Mouse (Mus musculus): ENCODE results near the gene Rcan2. TPM values are rescaled to one million over a fixed set of nuclear protein-coding genes. Genes with fewer than 3 reads are reported as not detected.
A peak's percentile ranks its signal among the peaks of the same experiment; 100 is the strongest.

The Rcan2 gene
- polyA plus RNA-seq, 1 experiment, result 194 TPM

DNA sequence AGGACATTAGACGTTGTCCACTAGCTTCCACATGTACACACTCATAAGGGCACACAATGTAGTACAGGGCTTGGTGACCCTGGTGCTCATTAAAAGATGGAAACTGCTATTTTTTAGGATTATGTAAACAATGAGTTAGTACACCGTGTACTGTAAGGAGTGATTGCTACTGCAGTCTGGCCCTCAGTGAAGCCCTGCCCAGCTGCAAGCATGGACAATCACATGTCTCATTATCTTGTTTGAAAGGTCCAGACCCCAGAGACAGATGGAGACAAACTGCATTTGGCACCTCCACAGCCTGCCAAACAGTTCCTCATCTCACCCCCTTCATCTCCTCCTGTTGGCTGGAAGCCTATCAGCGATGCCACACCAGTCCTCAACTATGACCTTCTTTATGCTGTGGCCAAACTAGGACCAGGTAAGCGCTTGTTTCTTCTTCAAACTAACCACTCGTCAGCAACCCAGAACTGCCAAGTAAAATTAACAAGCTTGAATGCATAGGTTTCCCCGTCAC, 219.6 kb downstream of the Rcan2 start:
- TF ChIP-seq CTCF (IDR thresholded peaks at IDR 0.05; ENCODE audit: extremely low read depth, insufficient read depth, low read length), result no peak
- TF ChIP-seq POLR2A (IDR thresholded peaks at IDR 0.05; ENCODE audit: extremely low read depth, insufficient read depth, low read length), result no peak
- Histone ChIP-seq H3K4me1 (ENCODE audit: control insufficient read depth, insufficient read depth, low read length) (peaks cover 2% of the 10 kb centered on the region; the same call in 1 of the 2 replicates), H3K4me3 (ENCODE audit: insufficient read depth, low read length) (no peak overlapping the region), H3K27ac (ENCODE audit: insufficient read depth, low read length) (no peak overlapping the region)

GRCm38 (mm10) chr17:44023842-44024241, 222.7 kb downstream of the Rcan2 start:
- Histone ChIP-seq H3K4me3 (ENCODE audit: insufficient read depth, low read length) (no peak overlapping the region), H3K27ac (ENCODE audit: insufficient read depth, low read length) (no peak overlapping the region), H3K4me1 (ENCODE audit: control insufficient read depth, insufficient read depth, low read length) (peaks cover 12% of the 10 kb centered on the region)
- TF ChIP-seq CTCF (IDR thresholded peaks at IDR 0.05; ENCODE audit: extremely low read depth, insufficient read depth, low read length) (no peak), POLR2A (IDR thresholded peaks at IDR 0.05; ENCODE audit: extremely low read depth, insufficient read depth, low read length) (no peak)

DNA sequence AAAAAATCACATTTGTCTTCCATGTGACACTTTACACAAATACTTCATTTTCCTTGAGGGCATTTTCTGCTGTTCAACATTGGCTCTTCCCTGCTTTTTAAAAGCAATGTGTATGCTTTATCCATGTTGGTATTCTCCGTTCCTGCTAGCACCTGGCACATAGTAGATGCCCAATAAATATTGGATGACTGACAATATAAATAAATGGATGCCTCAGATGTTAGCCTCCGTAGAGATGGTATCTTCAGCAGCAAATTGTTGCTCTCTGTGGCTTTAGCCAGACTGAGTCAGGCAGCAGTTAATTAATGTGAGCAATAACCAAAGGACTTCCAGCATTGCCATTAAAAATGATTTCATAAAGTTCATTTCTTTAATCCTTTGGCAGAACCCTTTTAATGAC, 223.9 kb downstream of the Rcan2 start:
- no peak for TF ChIP-seq CTCF (IDR thresholded peaks at IDR 0.05; ENCODE audit: extremely low read depth, insufficient read depth, low read length)
- no peak for TF ChIP-seq POLR2A (IDR thresholded peaks at IDR 0.05; ENCODE audit: extremely low read depth, insufficient read depth, low read length)
- no peak overlapping the region for H3K27ac ChIP-seq (ENCODE audit: insufficient read depth, low read length)

GRCm38 (mm10) chr17:44025935-44026334, 224.8 kb downstream of the Rcan2 start:
- no peak overlapping the region for H3K4me3 ChIP-seq (ENCODE audit: insufficient read depth, low read length)
- TF ChIP-seq CTCF (IDR thresholded peaks at IDR 0.05; ENCODE audit: extremely low read depth, insufficient read depth, low read length) (no peak), POLR2A (IDR thresholded peaks at IDR 0.05; ENCODE audit: extremely low read depth, insufficient read depth, low read length) (no peak)
- H3K4me1 ChIP-seq (ENCODE audit: control insufficient read depth, insufficient read depth, low read length), result peaks cover 18% of the 10 kb centered on the region

More for the DNA sequence above, 223.9 kb downstream of the Rcan2 start:
- Histone ChIP-seq H3K4me1 (ENCODE audit: control insufficient read depth, insufficient read depth, low read length) (peaks cover 13% of the 10 kb centered on the region), H3K4me3 (ENCODE audit: insufficient read depth, low read length) (no peak overlapping the region)

GRCm38 (mm10) chr17:44026378-44026777, 225.2 kb downstream of the Rcan2 start:
- Histone ChIP-seq H3K4me1 (ENCODE audit: control insufficient read depth, insufficient read depth, low read length) (peaks cover 18% of the 10 kb centered on the region), H3K4me3 (ENCODE audit: insufficient read depth, low read length) (no peak overlapping the region), H3K27ac (ENCODE audit: insufficient read depth, low read length) (peak overlapping the region; percentile 14; the same call in 1 of the 2 replicates)
- no peak for TF ChIP-seq POLR2A (IDR thresholded peaks at IDR 0.05; ENCODE audit: extremely low read depth, insufficient read depth, low read length)
- TF ChIP-seq CTCF (IDR thresholded peaks at IDR 0.05; ENCODE audit: extremely low read depth, insufficient read depth, low read length), result no peak

More at GRCm38 (mm10) chr17:44025935-44026334, 224.8 kb downstream of the Rcan2 start:
- H3K27ac ChIP-seq (ENCODE audit: insufficient read depth, low read length), result peak overlapping the region; percentile 14; the same call in 1 of the 2 replicates

DNA sequence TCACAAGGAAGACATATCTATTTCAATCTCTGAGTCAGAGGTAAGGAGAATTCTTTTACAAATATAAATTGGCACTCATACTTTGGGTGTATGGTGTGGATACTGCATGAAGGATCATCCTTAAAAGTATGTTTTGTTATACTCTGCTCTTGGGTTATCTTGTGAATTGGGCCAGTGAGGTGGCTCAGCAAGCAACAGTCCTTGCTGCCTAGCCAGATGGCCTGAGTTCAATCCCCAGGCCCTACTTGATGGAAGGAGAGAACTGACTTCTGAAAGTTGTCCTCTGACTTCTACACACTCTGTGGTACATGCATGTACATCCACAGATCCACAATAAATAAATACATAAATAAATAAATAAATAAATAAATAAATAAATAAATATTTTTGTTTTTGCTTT, 225.6 kb downstream of the Rcan2 start:
- H3K4me1 ChIP-seq (ENCODE audit: control insufficient read depth, insufficient read depth, low read length), result peaks cover 18% of the 10 kb centered on the region
- H3K27ac ChIP-seq (ENCODE audit: insufficient read depth, low read length), result peak overlapping the region; percentile 14
- no peak for TF ChIP-seq POLR2A (IDR thresholded peaks at IDR 0.05; ENCODE audit: extremely low read depth, insufficient read depth, low read length)
- TF ChIP-seq CTCF (IDR thresholded peaks at IDR 0.05; ENCODE audit: extremely low read depth, insufficient read depth, low read length), result no peak
- H3K4me3 ChIP-seq (ENCODE audit: insufficient read depth, low read length), result no peak overlapping the region

DNA sequence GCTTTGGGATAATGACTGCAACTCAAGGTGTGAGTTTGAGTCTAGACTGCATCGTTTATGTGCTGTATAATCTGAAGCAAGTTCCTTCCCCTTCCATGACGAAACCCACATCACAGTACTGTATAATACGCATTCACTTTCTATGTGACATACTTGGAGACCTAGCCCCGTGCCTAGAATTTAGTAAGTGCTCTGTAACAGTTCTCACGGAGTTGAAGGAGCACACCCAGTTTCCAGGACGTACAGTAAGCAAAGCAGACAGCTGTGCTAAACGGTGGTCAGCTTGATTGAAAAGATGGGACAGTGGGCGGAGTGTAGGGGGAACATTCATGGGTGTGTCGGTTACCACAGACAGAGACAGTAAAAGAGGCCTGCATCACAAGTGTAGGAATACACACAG, 226.2 kb downstream of the Rcan2 start:
- H3K4me3 ChIP-seq (ENCODE audit: insufficient read depth, low read length), result no peak overlapping the region
- peak overlapping the region; percentile 35; the same call in 1 of the 2 replicates for H3K27ac ChIP-seq (ENCODE audit: insufficient read depth, low read length)
- TF ChIP-seq POLR2A (IDR thresholded peaks at IDR 0.05; ENCODE audit: extremely low read depth, insufficient read depth, low read length) (no peak), CTCF (IDR thresholded peaks at IDR 0.05; ENCODE audit: extremely low read depth, insufficient read depth, low read length) (no peak)
- H3K4me1 ChIP-seq (ENCODE audit: control insufficient read depth, insufficient read depth, low read length), result peaks cover 18% of the 10 kb centered on the region

DNA sequence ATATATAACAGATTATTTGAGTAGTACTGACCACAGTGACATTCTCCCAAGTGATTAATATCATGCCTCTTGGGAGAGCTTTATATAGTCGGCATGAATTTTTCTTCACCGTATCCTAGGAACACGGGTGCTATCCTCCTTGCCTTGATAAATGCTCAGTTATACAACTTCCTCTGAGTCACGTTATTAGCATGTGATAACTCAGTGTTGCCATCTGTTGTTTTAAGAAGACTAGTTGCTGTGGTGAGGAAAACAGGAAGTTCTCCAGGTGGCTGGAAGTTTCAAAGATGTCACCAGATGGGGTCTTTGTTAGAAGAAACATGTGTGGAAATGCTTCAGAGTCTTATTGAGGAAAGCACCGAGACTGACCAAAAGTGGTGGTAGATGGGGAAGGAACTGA, 228.5 kb downstream of the Rcan2 start:
- Histone ChIP-seq H3K4me3 (ENCODE audit: insufficient read depth, low read length) (no peak overlapping the region), H3K4me1 (ENCODE audit: control insufficient read depth, insufficient read depth, low read length) (peaks cover 18% of the 10 kb centered on the region), H3K27ac (ENCODE audit: insufficient read depth, low read length) (0 out of 2 replicates have a peak overlapping the region, but pooled peaks have one; percentile 43)
- no peak for TF ChIP-seq CTCF (IDR thresholded peaks at IDR 0.05; ENCODE audit: extremely low read depth, insufficient read depth, low read length)
- TF ChIP-seq POLR2A (IDR thresholded peaks at IDR 0.05; ENCODE audit: extremely low read depth, insufficient read depth, low read length), result no peak

- H3K27ac ChIP-seq (ENCODE audit: insufficient read depth, low read length), result peak overlapping the region; percentile 94
These were observed 229.8 kb downstream of the Rcan2 start for GRCm38 (mm10) chr17:44030776-44031587.

GRCm38 (mm10) chr17:44035005-44035404, 233.9 kb downstream of the Rcan2 start:
- Histone ChIP-seq H3K27ac (ENCODE audit: insufficient read depth, low read length) (no peak overlapping the region), H3K4me3 (ENCODE audit: insufficient read depth, low read length) (no peak overlapping the region), H3K4me1 (ENCODE audit: control insufficient read depth, insufficient read depth, low read length) (peaks cover 5% of the 10 kb centered on the region)
- TF ChIP-seq POLR2A (IDR thresholded peaks at IDR 0.05; ENCODE audit: extremely low read depth, insufficient read depth, low read length), result no peak
- no peak for TF ChIP-seq CTCF (IDR thresholded peaks at IDR 0.05; ENCODE audit: extremely low read depth, insufficient read depth, low read length)

More at GRCm38 (mm10) chr17:44030776-44031587, 229.8 kb downstream of the Rcan2 start:
- Histone ChIP-seq H3K4me1 (ENCODE audit: control insufficient read depth, insufficient read depth, low read length) (peaks cover 16% of the 10 kb centered on the region), H3K4me3 (ENCODE audit: insufficient read depth, low read length) (no peak overlapping the region)
- TF ChIP-seq CTCF (IDR thresholded peaks at IDR 0.05; ENCODE audit: extremely low read depth, insufficient read depth, low read length) (no peak), POLR2A (IDR thresholded peaks at IDR 0.05; ENCODE audit: extremely low read depth, insufficient read depth, low read length) (no peak)
